Mouse (Mus musculus): ENCODE measurements around the gene Clp1. TPM values are rescaled to one million over a fixed set of nuclear protein-coding genes. Genes with fewer than 3 reads are reported as not detected.
A peak's percentile ranks its signal among the peaks of the same experiment; 100 is the strongest.

The Clp1 gene
- polyA plus RNA-seq, 1 experiment from 2014 or later = 53.9 TPM

GRCm38 (mm10) chr2:84726716-84727115, 434 bp downstream of the Clp1 start:
- Histone ChIP-seq H3K27ac (replicated peaks) (peak overlapping the region; percentile 94), H3K9me3 (replicated peaks) (no peaks in the 10 kb centered on the region), H3K4me2 (peak overlapping the region; percentile 81), H3K27me3 (no peaks in the 10 kb centered on the region), H3K4me3 (replicated peaks) (peak overlapping the region; percentile 67), H3K4me1 (replicated peaks) (peaks cover 78% of the 10 kb centered on the region), H3K36me3 (replicated peaks) (peaks cover 44% of the 10 kb centered on the region), H3K9ac (peak overlapping the region; percentile 63)
- 1% methylated on average over 9 of the region's 9 CpGs for WGBS (ENCODE audit: insufficient replicate concordance)
- peak; percentile 26 for ATAC-seq (ENCODE audit: insufficient read depth)

- H3K4me2 ChIP-seq = peak overlapping the region; percentile 81
- peaks cover 78% of the 10 kb centered on the region for H3K4me1 ChIP-seq (replicated peaks)
- peak overlapping the region; percentile 67 for H3K4me3 ChIP-seq (replicated peaks)
- no peak for ATAC-seq (ENCODE audit: insufficient read depth)
- H3K36me3 ChIP-seq (replicated peaks) = peaks cover 53% of the 10 kb centered on the region
- no peaks in the 10 kb centered on the region for H3K27me3 ChIP-seq
- peak overlapping the region; percentile 63 for H3K9ac ChIP-seq
- H3K9me3 ChIP-seq (replicated peaks) = no peaks in the 10 kb centered on the region
- H3K27ac ChIP-seq (replicated peaks) = peak overlapping the region; percentile 94; the same call in 1 of the 2 replicates
- WGBS (ENCODE audit: insufficient replicate concordance) = 88% methylated on average over 10 of the region's 10 CpGs
Measured at GRCm38 (mm10) chr2:84725770-84726169, 1.4 kb downstream of the Clp1 start.

GRCm38 (mm10) chr2:84723856-84724255, 3.3 kb downstream of the Clp1 start:
- 89% methylated on average over 14 of the region's 14 CpGs for WGBS (ENCODE audit: insufficient replicate concordance)
- H3K36me3 ChIP-seq (replicated peaks) = peaks cover 61% of the 10 kb centered on the region
- H3K9ac ChIP-seq = 0 out of 2 replicates have a peak overlapping the region, but pooled peaks have one; percentile 23
- peak overlapping the region; percentile 81; the same call in 1 of the 2 replicates for H3K4me2 ChIP-seq
- peaks cover 67% of the 10 kb centered on the region for H3K4me1 ChIP-seq (replicated peaks)
- no peaks in the 10 kb centered on the region for H3K9me3 ChIP-seq (replicated peaks)
- H3K27me3 ChIP-seq = no peaks in the 10 kb centered on the region
- 0 out of 2 replicates have a peak overlapping the region, but pooled peaks have one; percentile 9 for H3K27ac ChIP-seq (replicated peaks)
- ATAC-seq (ENCODE audit: insufficient read depth) = no peak
- H3K4me3 ChIP-seq (replicated peaks) = no peak overlapping the region

GRCm38 (mm10) chr2:84721182-84721581, 6.0 kb downstream of the Clp1 start:
- Histone ChIP-seq H3K4me3 (replicated peaks) (no peak overlapping the region), H3K27ac (replicated peaks) (0 out of 2 replicates have a peak overlapping the region, but pooled peaks have one; percentile 19), H3K4me2 (no peak overlapping the region), H3K9ac (no peak overlapping the region), H3K9me3 (replicated peaks) (no peaks in the 10 kb centered on the region), H3K4me1 (replicated peaks) (peaks cover 68% of the 10 kb centered on the region), H3K27me3 (no peaks in the 10 kb centered on the region), H3K36me3 (replicated peaks) (peaks cover 60% of the 10 kb centered on the region)
- ATAC-seq (ENCODE audit: insufficient read depth) = no peak
- 28% methylated on average over 3 of the region's 3 CpGs for WGBS (ENCODE audit: insufficient replicate concordance)

- Histone ChIP-seq H3K4me2 (no peak overlapping the region), H3K4me3 (replicated peaks) (no peak overlapping the region), H3K9ac (no peak overlapping the region), H3K27ac (replicated peaks) (0 out of 2 replicates have a peak overlapping the region, but pooled peaks have one; percentile 19), H3K27me3 (no peaks in the 10 kb centered on the region), H3K9me3 (replicated peaks) (no peaks in the 10 kb centered on the region), H3K36me3 (replicated peaks) (peaks cover 55% of the 10 kb centered on the region), H3K4me1 (replicated peaks) (peaks cover 66% of the 10 kb centered on the region)
- WGBS (ENCODE audit: insufficient replicate concordance) = 88% methylated on average over 2 of the region's 2 CpGs
- no peak for ATAC-seq (ENCODE audit: insufficient read depth)
Measured at GRCm38 (mm10) chr2:84720718-84721117, 6.4 kb downstream of the Clp1 start.

- Histone ChIP-seq H3K36me3 (replicated peaks) (peaks cover 24% of the 10 kb centered on the region), H3K4me1 (replicated peaks) (peaks cover 54% of the 10 kb centered on the region), H3K4me2 (peak overlapping the region; percentile 91), H3K4me3 (replicated peaks) (no peak overlapping the region), H3K27ac (replicated peaks) (peak overlapping the region; percentile 99), H3K27me3 (no peaks in the 10 kb centered on the region), H3K9me3 (replicated peaks) (no peaks in the 10 kb centered on the region), H3K9ac (peak overlapping the region; percentile 14; the same call in 1 of the 2 replicates)
- WGBS (ENCODE audit: insufficient replicate concordance) = 84% methylated on average over 4 of the region's 4 CpGs
- no peak for ATAC-seq (ENCODE audit: insufficient read depth)
Measured at GRCm38 (mm10) chr2:84717357-84717756, 9.8 kb downstream of the Clp1 start.

- no peaks in the 10 kb centered on the region for H3K27me3 ChIP-seq
- H3K4me2 ChIP-seq = peak overlapping the region; percentile 91
- peak overlapping the region; percentile 99 for H3K27ac ChIP-seq (replicated peaks)
- ATAC-seq (ENCODE audit: insufficient read depth) = no peak
- H3K4me1 ChIP-seq (replicated peaks) = peaks cover 51% of the 10 kb centered on the region
- H3K36me3 ChIP-seq (replicated peaks) = peaks cover 17% of the 10 kb centered on the region
- no peaks in the 10 kb centered on the region for H3K9me3 ChIP-seq (replicated peaks)
- H3K9ac ChIP-seq = peak overlapping the region; percentile 88
- H3K4me3 ChIP-seq (replicated peaks) = peak overlapping the region; percentile 86
- whole genome bisulfite sequencing (ENCODE audit: insufficient replicate concordance) = 8% methylated on average over 9 of the region's 9 CpGs
Measured at GRCm38 (mm10) chr2:84716423-84717355, 10.5 kb downstream of the Clp1 start.

- ATAC-seq (ENCODE audit: insufficient read depth) = peak; percentile 86
- Histone ChIP-seq H3K4me3 (replicated peaks) (peak overlapping the region; percentile 86), H3K9me3 (replicated peaks) (no peaks in the 10 kb centered on the region), H3K36me3 (replicated peaks) (peaks cover 14% of the 10 kb centered on the region), H3K4me1 (replicated peaks) (peaks cover 43% of the 10 kb centered on the region), H3K9ac (peak overlapping the region; percentile 88), H3K27me3 (no peaks in the 10 kb centered on the region), H3K4me2 (peak overlapping the region; percentile 91), H3K27ac (replicated peaks) (peak overlapping the region; percentile 99)
- under 1% methylated on average over 33 of the region's 33 CpGs for WGBS (ENCODE audit: insufficient replicate concordance)
Measured at GRCm38 (mm10) chr2:84715562-84716361, 11.4 kb downstream of the Clp1 start.

- Histone ChIP-seq H3K4me1 (replicated peaks) (peaks cover 49% of the 10 kb centered on the region), H3K36me3 (replicated peaks) (peaks cover 14% of the 10 kb centered on the region), H3K9me3 (replicated peaks) (no peaks in the 10 kb centered on the region), H3K4me2 (peak within 1 kb of the TSS; percentile 91), H3K4me3 (replicated peaks) (peak within 1 kb of the TSS; percentile 86), H3K27me3 (no peaks in the 10 kb centered on the region), H3K27ac (replicated peaks) (peak within 1 kb of the TSS; percentile 99), H3K9ac (peak within 1 kb of the TSS; percentile 94)
- under 1% methylated on average over 105 of the region's 107 CpGs for WGBS (ENCODE audit: insufficient replicate concordance)
- ATAC-seq (ENCODE audit: insufficient read depth) = peak; percentile 92
Measured at GRCm38 (mm10) chr2:84714811-84715561, 12.2 kb downstream of the Clp1 start, which contains the start of gene Zdhhc5. Gene Zdhhc5, minus strand, starts transcription at chr2:84715180.

GRCm38 (mm10) chr2:84714422-84714810, 12.7 kb downstream of the Clp1 start:
- no peak for ATAC-seq (ENCODE audit: insufficient read depth)
- Histone ChIP-seq H3K4me1 (replicated peaks) (peaks cover 47% of the 10 kb centered on the region), H3K9ac (peak overlapping the region; percentile 94), H3K4me3 (replicated peaks) (peak overlapping the region; percentile 86), H3K9me3 (replicated peaks) (no peaks in the 10 kb centered on the region), H3K27me3 (no peaks in the 10 kb centered on the region), H3K36me3 (replicated peaks) (peaks cover 18% of the 10 kb centered on the region), H3K4me2 (peak overlapping the region; percentile 91), H3K27ac (replicated peaks) (peak overlapping the region; percentile 99)
- under 1% methylated on average over 26 of the region's 26 CpGs for WGBS (ENCODE audit: insufficient replicate concordance)

Data from liver, embryonic 15.5 days (tissue).